Mouse (Mus musculus) kidney, postnatal 4 days (tissue): Measurements from ENCODE around the gene Ifi27l2b.
"Not testable (repeated sequence)": the region's sequence is repeated elsewhere in the genome, so short reads cannot be mapped to it uniquely, and the experiment has no call there.

Experiments used
- DNase-seq, 2 experiments: peaks; one replicate each; pipeline ENCODE4 v3.0.0; 2021; ENCODE audit warnings: mixed read lengths in 2 of 2

Gene Ifi27l2b

GRCm38 (mm10) chr12:103457140-103457539 is at the start of gene Ifi27l2b:
Ifi27l2b (minus strand) TSS chr12:103457223.
- DNase-seq, result no peak

DNA sequence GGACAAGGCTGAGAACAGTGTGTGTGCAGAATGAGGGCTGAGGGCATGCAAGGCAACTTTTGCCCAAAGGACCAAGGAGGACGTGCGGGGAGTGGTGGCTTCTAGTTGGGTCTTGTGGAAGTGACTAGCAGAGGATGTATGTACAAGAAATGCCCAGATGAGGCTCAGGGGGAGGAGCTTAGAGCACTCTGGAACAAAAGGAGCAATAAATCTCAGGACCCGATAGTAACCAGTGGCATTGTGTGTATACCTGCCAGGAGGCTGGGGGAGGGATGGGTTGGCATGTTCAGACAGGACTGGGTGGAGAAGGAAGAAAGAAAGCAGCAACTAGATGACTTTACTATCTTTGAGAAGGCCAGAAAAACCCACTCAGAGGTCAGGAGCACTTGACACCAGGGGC is 47.4 kb upstream of the Ifi27l2b start:
- no peak for DNase-seq

- DNase-seq, result no peak
Measured at GRCm38 (mm10) chr12:103503300-103503699, 46.3 kb upstream of the Ifi27l2b start.

DNA sequence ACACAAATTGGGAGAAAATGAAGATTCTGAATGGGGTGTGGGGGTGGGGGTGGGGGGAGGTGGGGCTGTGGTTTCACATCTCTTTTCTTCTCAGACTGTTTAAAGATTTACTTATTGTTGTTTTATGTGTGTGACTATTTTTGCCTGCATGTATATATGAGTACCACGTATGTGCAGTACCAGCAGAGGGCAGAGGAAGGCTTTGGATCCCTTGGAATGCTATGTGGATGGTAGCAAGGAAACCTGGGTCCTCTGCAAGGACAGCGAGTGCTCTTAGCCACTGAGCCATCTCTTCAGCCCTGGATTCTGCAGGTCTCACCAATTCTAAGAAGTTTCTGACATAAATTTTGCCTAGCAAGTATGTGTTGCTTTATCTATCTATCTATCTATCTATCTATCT is 42.2 kb upstream of the Ifi27l2b start:
- DNase-seq, result no peak

DNA sequence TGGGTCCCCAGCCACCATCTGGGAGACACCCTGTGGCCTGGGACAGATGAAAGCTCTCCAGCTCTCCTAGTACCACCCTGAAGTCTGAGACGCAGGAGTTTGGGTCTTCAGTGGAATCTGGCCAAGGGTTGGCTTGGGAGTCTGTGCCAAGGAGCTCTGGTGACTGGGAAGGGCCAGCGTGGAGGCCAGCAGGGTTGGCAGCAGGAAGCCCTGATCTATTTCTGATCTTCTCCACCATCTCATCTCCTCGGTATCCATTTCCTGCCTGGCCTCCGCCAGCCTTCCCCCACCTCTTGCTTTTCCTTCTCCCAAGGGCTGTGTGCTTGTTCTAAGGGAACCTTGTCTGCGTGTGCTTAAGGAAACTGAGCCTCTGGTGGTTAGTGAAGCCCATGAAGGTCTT is 41.7 kb upstream of the Ifi27l2b start:
- DNase-seq, result no peak

DNA sequence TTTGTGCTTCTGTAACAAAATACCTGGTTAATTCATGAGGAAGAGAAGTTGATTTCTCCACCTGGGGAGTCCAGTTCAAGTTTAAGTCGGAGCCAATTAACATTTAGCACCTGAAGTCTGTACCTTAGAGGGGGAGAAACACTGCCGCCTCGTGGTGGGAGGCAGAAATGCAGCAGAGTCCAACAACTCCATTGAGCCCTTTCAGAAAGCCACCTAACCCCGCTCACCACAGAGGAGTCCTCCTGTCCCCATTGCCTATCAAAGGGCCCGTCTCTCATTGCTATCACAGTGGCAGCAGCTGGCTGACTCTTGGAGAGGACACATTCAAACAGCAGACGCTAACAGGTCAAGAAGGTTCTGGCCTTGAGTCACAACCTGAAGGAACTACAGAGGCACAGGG is 37.5 kb upstream of the Ifi27l2b start:
- DNase-seq, result peak; percentile 72 to 74

DNA sequence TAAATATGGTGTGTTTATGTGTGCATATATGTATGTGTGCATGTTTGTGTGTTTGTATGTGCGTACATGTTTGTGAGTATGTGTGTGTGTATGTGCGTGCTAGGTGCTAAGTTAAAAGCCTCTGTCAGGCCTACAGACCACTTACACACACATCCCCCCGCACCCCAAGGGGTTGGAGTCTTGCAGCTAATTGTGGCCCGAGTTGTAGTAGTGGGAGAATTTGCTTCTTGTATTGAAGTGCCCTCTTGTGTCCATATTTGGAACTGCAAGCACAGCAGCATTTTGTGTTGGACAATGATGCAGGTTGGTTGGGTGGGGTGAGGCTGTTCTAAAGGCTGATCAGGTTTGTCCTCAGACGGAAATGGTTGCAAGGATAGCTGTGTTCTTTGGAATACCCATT is 35.7 kb upstream of the Ifi27l2b start:
- DNase-seq, result peak; percentile 77 to 79

- DNase-seq, result no peak
Measured at GRCm38 (mm10) chr12:103491091-103491730, 34.2 kb upstream of the Ifi27l2b start.

GRCm38 (mm10) chr12:103487750-103488149 is 30.7 kb upstream of the Ifi27l2b start:
- no peak for DNase-seq

- DNase-seq, result peak in 1 of 2 experiments; percentile 10
Measured at GRCm38 (mm10) chr12:103487276-103487675, 30.3 kb upstream of the Ifi27l2b start.

- DNase-seq, result no peak
Measured at GRCm38 (mm10) chr12:103486726-103487125, 29.7 kb upstream of the Ifi27l2b start.

GRCm38 (mm10) chr12:103484200-103484972 is 27.4 kb upstream of the Ifi27l2b start:
- peak in 1 of 2 experiments; percentile 11 for DNase-seq

DNA sequence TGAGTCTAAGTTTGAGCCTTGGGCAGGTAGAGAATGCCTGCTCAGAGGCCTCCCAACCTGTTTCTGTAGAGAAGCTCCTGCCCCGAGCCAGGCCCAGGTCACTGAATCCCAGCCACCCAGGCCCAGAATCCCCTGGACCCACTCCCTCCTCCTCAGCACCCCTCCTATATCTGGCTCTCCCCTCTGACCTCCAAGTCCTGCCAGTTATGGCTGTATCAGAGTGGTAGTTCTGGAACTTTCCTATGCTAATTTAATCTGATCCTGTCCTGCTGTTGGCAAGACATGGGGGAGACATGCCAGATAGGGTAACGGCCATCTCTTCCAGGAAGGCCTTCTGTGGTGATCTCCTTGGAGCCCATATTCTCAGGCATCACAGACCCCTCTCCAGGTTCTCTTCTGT is 25.8 kb upstream of the Ifi27l2b start:
- DNase-seq, result no peak

DNA sequence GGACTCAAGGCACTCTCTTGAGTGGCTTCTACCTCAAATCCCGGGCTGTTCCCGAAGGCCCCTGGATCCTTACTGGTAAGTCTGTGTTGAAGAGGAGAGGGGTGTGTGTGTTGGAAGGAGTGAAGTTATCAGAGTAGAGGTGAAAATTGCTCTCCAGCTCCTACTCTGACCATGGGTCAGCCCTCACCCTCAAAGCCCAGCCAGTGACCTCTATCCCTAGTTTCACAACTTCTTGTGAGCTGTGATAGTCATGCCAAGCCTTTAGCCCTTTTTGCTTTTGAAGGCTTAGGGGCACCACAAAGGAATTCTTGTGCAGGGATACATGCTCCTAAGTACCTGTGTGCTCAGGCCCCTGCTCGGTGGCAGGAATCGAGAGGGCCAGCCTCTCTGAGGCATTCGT is 24.6 kb upstream of the Ifi27l2b start:
- DNase-seq, result no peak

DNA sequence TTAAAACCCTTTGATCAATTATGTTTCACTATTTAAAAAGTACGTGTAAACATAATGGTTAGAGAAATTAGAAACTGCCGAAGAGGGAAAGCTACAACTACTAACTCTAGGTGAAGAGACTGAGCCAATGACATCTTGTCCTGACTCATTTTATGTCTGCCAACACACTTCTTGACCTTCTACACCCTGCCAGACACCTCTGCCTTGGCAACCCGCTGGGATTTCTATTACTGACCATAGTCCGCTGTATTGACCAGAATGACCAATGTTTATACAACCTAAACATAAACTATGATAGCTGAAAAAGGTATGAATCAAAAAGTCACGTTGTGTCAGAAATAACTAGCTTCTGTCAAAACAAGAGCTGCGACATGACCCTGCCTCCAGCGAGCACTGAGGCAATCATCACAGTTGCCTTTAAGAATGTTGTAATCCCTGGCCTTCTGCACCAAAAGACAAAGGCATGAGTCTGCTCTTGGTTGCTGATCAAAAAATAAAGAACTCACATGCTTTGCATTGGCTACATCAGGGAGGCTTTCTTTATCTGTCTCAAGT is 20.5 kb upstream of the Ifi27l2b start:
- no peak for DNase-seq

GRCm38 (mm10) chr12:103476779-103477389 is 19.9 kb upstream of the Ifi27l2b start:
- DNase-seq, result no peak

- DNase-seq, result no peak
Measured at GRCm38 (mm10) chr12:103474481-103474880, 17.5 kb upstream of the Ifi27l2b start.

DNA sequence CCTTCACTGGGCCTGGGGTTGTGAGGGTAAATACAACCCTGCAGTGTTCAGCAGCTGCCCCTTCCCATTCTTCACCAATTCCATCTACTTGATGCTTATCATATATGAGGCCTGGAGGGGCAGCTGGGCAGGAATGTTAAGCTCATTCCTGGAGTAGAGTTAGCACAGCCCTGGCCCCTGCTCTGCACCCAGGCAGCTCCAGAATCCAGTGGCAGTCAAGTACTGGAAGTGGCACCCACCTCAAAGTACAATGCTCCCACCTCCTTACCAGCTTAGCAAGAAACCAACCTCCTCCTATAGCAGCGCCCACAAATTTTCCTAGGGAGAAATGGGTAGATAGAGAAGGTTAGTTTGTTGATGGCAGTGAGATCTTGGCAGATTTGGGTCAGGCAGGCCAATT is 296 bp downstream of the Ifi27l2b start:
- not testable (repeated sequence) for DNase-seq

- no peak for DNase-seq
Measured at GRCm38 (mm10) chr12:103453361-103453760, 3.7 kb downstream of the Ifi27l2b start.

DNA sequence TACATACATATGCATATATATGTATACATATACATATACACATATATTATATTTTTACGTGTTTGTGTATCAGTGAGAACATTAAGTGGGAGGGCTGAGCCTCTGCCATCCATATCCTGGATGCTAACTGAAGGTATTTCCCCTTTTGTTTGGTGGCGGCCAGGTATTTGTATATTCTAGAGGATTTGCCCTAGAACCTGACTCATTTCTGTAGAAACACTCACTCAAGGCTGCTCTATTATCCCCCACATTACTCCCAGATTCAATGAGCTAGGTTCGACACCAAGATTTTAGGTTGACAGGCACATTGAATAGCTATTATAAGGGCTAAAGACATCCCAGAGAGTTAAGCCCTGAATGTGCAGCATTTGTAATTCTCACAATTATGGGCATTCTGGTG is 12.0 kb downstream of the Ifi27l2b start:
- no peak for DNase-seq

GRCm38 (mm10) chr12:103444261-103444660 is 12.8 kb downstream of the Ifi27l2b start:
- not testable (repeated sequence) for DNase-seq

DNA sequence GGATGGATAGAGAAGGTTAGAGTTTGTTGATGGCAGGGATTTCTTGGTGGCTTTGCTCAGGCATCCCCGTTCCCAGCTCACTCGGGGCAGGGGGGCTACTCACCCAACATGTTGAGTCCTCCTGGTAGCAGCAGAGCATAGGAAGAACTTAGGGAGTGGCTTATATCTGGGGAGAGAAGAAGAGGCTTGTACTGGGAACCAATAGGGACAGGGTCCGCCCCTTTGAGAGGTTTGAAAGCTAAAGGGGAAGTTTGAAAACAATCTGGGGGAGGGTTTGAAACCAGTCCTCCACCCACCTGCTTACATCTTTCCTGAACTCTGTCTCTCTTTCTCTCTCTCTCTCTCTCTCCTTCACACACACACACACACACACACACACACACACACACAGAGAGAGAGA is 13.5 kb downstream of the Ifi27l2b start, which contains the start of gene Ifi27l2a:
Gene Ifi27l2a, minus strand, starts transcription at position 157 of the 400 bp plus-strand sequence.
- no peak for DNase-seq

DNA sequence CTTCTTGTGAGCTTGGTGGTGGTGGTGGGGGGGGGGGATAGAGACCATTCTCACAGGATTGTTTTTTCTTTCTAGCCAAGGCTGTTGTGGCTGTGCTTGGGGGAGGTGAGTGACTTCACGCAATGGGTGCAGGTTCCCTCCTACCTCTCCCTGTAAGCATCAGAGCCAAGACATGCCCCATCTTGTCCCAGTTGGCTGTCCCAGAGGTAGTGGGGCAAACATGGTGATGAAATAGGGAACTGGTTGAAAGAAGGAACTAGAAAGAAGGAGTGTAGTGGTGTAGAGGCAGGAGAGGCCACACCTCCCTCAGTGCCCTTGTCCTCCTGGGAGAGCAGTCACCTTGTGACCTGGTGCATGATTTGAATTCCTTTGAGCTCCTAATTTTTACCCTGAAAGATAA is 19.4 kb downstream of the Ifi27l2b start:
- no peak for DNase-seq

- no peak for DNase-seq
Measured at GRCm38 (mm10) chr12:103434861-103435260, 22.2 kb downstream of the Ifi27l2b start.
